Mouse (Mus musculus): ENCODE data around the gene Romo1. TPM values are rescaled to one million over a fixed set of nuclear protein-coding genes. Genes with fewer than 3 reads are reported as not detected.

Romo1 gene
- polyA plus RNA-seq, 1 experiment from 2014 or later: 500 TPM

GRCm38 (mm10) chr2:156135695-156136094, 8.1 kb upstream of the Romo1 start:
- WGBS: 91% methylated on average over 6 of the region's 6 CpGs
- ATAC-seq (ENCODE audit: low read depth): no peak
- Histone ChIP-seq H3K4me2 (ENCODE audit: low read depth, low read length) (no peak overlapping the region), H3K27me3 (ENCODE audit: control insufficient read depth, insufficient read depth, low read length) (no peaks in the 10 kb centered on the region), H3K4me1 (ENCODE audit: control insufficient read depth, insufficient read depth, low read length) (no peaks in the 10 kb centered on the region), H3K27ac (ENCODE audit: low read depth, low read length) (no peak overlapping the region), H3K9ac (replicated peaks; ENCODE audit: low read depth, low read length) (no peak overlapping the region), H3K36me3 (ENCODE audit: control insufficient read depth, insufficient read depth, low read length) (peaks cover 4% of the 10 kb centered on the region; the same call in 1 of the 2 replicates), H3K4me3 (ENCODE audit: low read depth, low read length) (no peak overlapping the region), H3K9me3 (ENCODE audit: control insufficient read depth, low read length) (no peaks in the 10 kb centered on the region)

GRCm38 (mm10) chr2:156142820-156143219, 1.0 kb upstream of the Romo1 start:
- Histone ChIP-seq H3K4me1 (ENCODE audit: control insufficient read depth, insufficient read depth, low read length) (peaks cover 12% of the 10 kb centered on the region), H3K4me3 (ENCODE audit: low read depth, low read length) (peak overlapping the region; percentile 72; the same call in 1 of the 2 replicates), H3K4me2 (ENCODE audit: low read depth, low read length) (peak overlapping the region; percentile 71; the same call in 1 of the 2 replicates), H3K9me3 (ENCODE audit: control insufficient read depth, low read length) (no peaks in the 10 kb centered on the region), H3K27ac (ENCODE audit: low read depth, low read length) (no peak overlapping the region), H3K36me3 (ENCODE audit: control insufficient read depth, insufficient read depth, low read length) (peaks cover 16% of the 10 kb centered on the region), H3K9ac (replicated peaks; ENCODE audit: low read depth, low read length) (no peak overlapping the region), H3K27me3 (ENCODE audit: control insufficient read depth, insufficient read depth, low read length) (no peaks in the 10 kb centered on the region)
- 86% methylated on average over 2 of the region's 2 CpGs for WGBS
- no peak for ATAC-seq (ENCODE audit: low read depth)

DNA sequence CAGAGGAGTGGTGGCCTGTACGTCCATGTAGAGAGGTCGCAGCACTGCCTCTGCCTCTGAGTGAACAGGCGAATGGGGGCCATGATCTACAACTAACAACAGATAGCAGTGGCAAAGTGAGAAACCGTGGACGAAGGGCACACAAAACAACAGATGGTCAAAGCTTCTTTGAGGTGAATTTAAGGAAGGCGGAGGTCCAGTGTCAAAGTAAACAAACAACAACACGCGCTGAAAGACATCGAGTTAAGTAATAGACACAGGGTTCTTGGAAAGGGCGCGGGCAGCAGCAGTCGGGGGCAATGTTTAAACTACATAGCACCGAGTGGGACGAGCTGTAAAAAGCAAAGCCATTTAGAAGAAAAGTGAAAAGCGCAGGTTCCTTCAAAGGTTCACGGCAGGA, 472 bp upstream of the Romo1 start:
- 2% methylated on average over 16 of the region's 16 CpGs for WGBS
- H3K27ac ChIP-seq (ENCODE audit: low read depth, low read length): peak overlapping the region; percentile 90
- peaks cover 22% of the 10 kb centered on the region for H3K36me3 ChIP-seq (ENCODE audit: control insufficient read depth, insufficient read depth, low read length)
- H3K4me2 ChIP-seq (ENCODE audit: low read depth, low read length): peak overlapping the region; percentile 71
- peak; percentile 2; the same call in 1 of the 2 replicates for ATAC-seq (ENCODE audit: low read depth)
- peak overlapping the region; percentile 72 for H3K4me3 ChIP-seq (ENCODE audit: low read depth, low read length)
- peaks cover 12% of the 10 kb centered on the region for H3K4me1 ChIP-seq (ENCODE audit: control insufficient read depth, insufficient read depth, low read length)
- peak overlapping the region; percentile 83 for H3K9ac ChIP-seq (replicated peaks; ENCODE audit: low read depth, low read length)
- H3K9me3 ChIP-seq (ENCODE audit: control insufficient read depth, low read length): no peaks in the 10 kb centered on the region
- no peaks in the 10 kb centered on the region for H3K27me3 ChIP-seq (ENCODE audit: control insufficient read depth, insufficient read depth, low read length)

GRCm38 (mm10) chr2:156145486-156146130, 1.8 kb downstream of the Romo1 start:
- Histone ChIP-seq H3K36me3 (ENCODE audit: control insufficient read depth, insufficient read depth, low read length) (peaks cover 40% of the 10 kb centered on the region), H3K4me3 (ENCODE audit: low read depth, low read length) (peak overlapping the region; percentile 72; the same call in 1 of the 2 replicates), H3K4me1 (ENCODE audit: control insufficient read depth, insufficient read depth, low read length) (peaks cover 12% of the 10 kb centered on the region), H3K9me3 (ENCODE audit: control insufficient read depth, low read length) (no peaks in the 10 kb centered on the region), H3K27me3 (ENCODE audit: control insufficient read depth, insufficient read depth, low read length) (no peaks in the 10 kb centered on the region), H3K4me2 (ENCODE audit: low read depth, low read length) (peak overlapping the region; percentile 71; the same call in 1 of the 2 replicates), H3K9ac (replicated peaks; ENCODE audit: low read depth, low read length) (no peak overlapping the region), H3K27ac (ENCODE audit: low read depth, low read length) (no peak overlapping the region)
- 56% methylated on average over 11 of the region's 11 CpGs for WGBS
- ATAC-seq (ENCODE audit: low read depth): no peak

DNA sequence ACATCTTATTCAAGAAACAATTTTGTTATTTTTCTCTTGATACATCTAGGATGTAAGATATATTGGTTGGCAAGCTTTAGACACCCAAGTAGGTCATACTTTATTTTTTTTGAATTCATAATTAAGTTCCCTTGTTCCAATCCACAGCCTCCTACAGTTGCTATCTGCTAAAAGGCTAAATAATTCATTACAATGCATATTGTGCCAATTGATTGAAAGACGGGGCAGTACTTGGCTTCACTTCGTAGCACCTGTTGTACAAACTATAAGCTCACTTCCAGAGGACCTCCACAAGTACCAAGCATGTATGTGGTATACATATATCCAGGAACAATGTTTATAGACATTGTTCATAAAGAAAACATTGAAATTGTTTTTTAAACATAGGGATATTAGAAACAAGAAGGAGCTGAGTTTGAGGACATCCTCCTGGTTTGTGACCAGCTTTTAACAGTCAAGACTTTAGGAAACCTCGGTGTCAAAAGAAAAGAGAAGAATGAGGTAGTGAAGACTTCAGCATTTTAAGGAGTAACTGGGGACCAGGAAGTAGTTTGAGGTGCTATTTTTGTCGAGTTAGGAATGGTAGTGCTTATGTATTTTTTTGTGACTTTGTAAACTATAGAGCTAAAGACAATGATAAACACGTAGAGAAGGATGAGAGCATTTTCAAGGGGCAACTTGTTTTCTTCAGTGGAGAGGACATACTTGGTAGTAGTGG, 2.6 kb downstream of the Romo1 start:
- Histone ChIP-seq H3K27ac (ENCODE audit: low read depth, low read length) (no peak overlapping the region), H3K4me2 (ENCODE audit: low read depth, low read length) (no peak overlapping the region), H3K4me3 (ENCODE audit: low read depth, low read length) (no peak overlapping the region), H3K27me3 (ENCODE audit: control insufficient read depth, insufficient read depth, low read length) (no peaks in the 10 kb centered on the region), H3K9me3 (ENCODE audit: control insufficient read depth, low read length) (no peaks in the 10 kb centered on the region), H3K36me3 (ENCODE audit: control insufficient read depth, insufficient read depth, low read length) (peaks cover 40% of the 10 kb centered on the region), H3K9ac (replicated peaks; ENCODE audit: low read depth, low read length) (no peak overlapping the region), H3K4me1 (ENCODE audit: control insufficient read depth, insufficient read depth, low read length) (peaks cover 12% of the 10 kb centered on the region)
- WGBS: 69% methylated on average over 5 of the region's 5 CpGs
- no peak for ATAC-seq (ENCODE audit: low read depth)

- ATAC-seq (ENCODE audit: low read depth): no peak
- Histone ChIP-seq H3K4me2 (ENCODE audit: low read depth, low read length) (no peak overlapping the region), H3K9ac (replicated peaks; ENCODE audit: low read depth, low read length) (no peak overlapping the region), H3K4me1 (ENCODE audit: control insufficient read depth, insufficient read depth, low read length) (peaks cover 12% of the 10 kb centered on the region), H3K27me3 (ENCODE audit: control insufficient read depth, insufficient read depth, low read length) (no peaks in the 10 kb centered on the region), H3K9me3 (ENCODE audit: control insufficient read depth, low read length) (no peaks in the 10 kb centered on the region), H3K36me3 (ENCODE audit: control insufficient read depth, insufficient read depth, low read length) (peaks cover 40% of the 10 kb centered on the region), H3K27ac (ENCODE audit: low read depth, low read length) (no peak overlapping the region), H3K4me3 (ENCODE audit: low read depth, low read length) (no peak overlapping the region)
- WGBS: 85% methylated on average over 3 of the region's 3 CpGs
These were observed 3.6 kb downstream of the Romo1 start for GRCm38 (mm10) chr2:156147316-156147915.

DNA sequence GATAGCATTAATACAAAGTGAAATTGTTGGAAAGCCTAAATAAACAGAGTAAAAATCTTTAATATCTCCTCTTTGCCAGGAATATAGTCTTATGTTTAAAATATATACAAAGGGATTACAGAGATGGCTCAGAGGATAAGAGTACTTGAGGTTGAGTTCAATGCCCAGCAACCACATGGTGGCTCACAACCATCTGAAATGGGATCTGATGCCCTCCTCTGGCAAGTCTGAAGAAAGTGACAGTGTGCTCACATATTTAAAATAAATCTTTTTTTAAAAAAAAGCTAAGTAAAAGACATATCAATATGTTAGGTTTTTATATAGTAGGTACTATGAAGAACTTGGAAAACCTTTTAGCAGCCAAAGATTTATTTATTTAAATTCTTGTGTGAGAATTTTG, 7.7 kb downstream of the Romo1 start:
- Histone ChIP-seq H3K4me2 (ENCODE audit: low read depth, low read length) (no peak overlapping the region), H3K4me1 (ENCODE audit: control insufficient read depth, insufficient read depth, low read length) (no peaks in the 10 kb centered on the region), H3K27ac (ENCODE audit: low read depth, low read length) (no peak overlapping the region), H3K9me3 (ENCODE audit: control insufficient read depth, low read length) (no peaks in the 10 kb centered on the region), H3K27me3 (ENCODE audit: control insufficient read depth, insufficient read depth, low read length) (no peaks in the 10 kb centered on the region), H3K36me3 (ENCODE audit: control insufficient read depth, insufficient read depth, low read length) (peaks cover 59% of the 10 kb centered on the region), H3K4me3 (ENCODE audit: low read depth, low read length) (no peak overlapping the region), H3K9ac (replicated peaks; ENCODE audit: low read depth, low read length) (no peak overlapping the region)
- ATAC-seq (ENCODE audit: low read depth): no peak

- Histone ChIP-seq H3K4me1 (ENCODE audit: control insufficient read depth, insufficient read depth, low read length) (no peaks in the 10 kb centered on the region), H3K4me3 (ENCODE audit: low read depth, low read length) (no peak overlapping the region), H3K9me3 (ENCODE audit: control insufficient read depth, low read length) (no peaks in the 10 kb centered on the region), H3K27ac (ENCODE audit: low read depth, low read length) (no peak overlapping the region), H3K27me3 (ENCODE audit: control insufficient read depth, insufficient read depth, low read length) (no peaks in the 10 kb centered on the region), H3K4me2 (ENCODE audit: low read depth, low read length) (no peak overlapping the region), H3K9ac (replicated peaks; ENCODE audit: low read depth, low read length) (no peak overlapping the region), H3K36me3 (ENCODE audit: control insufficient read depth, insufficient read depth, low read length) (peaks cover 67% of the 10 kb centered on the region)
- WGBS: 95% methylated on average over 1 of the region's 1 CpGs
- no peak for ATAC-seq (ENCODE audit: low read depth)
These were observed 21.6 kb downstream of the Romo1 start for GRCm38 (mm10) chr2:156165478-156165877.

DNA sequence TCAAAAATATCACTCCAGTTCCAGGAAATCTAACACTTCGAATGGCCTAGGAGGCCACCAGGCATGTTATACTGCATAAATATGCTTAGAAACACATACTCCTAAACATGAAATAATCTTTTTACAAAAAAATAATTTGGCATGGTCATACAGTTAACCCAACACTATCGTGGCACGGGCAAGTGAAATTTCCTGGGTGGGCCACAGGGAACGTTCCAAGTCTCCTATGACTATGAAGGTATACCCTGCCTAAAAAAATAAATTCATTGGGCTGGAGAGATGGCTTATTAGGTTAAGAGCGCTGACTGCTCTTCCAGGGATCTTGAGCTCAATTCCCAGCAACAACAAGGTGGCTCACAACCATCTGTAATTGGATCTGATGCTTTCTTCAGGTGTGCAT, 22.7 kb downstream of the Romo1 start:
- Histone ChIP-seq H3K27ac (ENCODE audit: low read depth, low read length) (no peak overlapping the region), H3K9ac (replicated peaks; ENCODE audit: low read depth, low read length) (no peak overlapping the region), H3K4me3 (ENCODE audit: low read depth, low read length) (no peak overlapping the region), H3K9me3 (ENCODE audit: control insufficient read depth, low read length) (no peaks in the 10 kb centered on the region), H3K4me1 (ENCODE audit: control insufficient read depth, insufficient read depth, low read length) (no peaks in the 10 kb centered on the region), H3K36me3 (ENCODE audit: control insufficient read depth, insufficient read depth, low read length) (peaks cover 68% of the 10 kb centered on the region), H3K4me2 (ENCODE audit: low read depth, low read length) (no peak overlapping the region), H3K27me3 (ENCODE audit: control insufficient read depth, insufficient read depth, low read length) (no peaks in the 10 kb centered on the region)
- 92% methylated on average over 5 of the region's 5 CpGs for WGBS
- no peak for ATAC-seq (ENCODE audit: low read depth)

All from neural tube, embryonic 14.5 days (tissue).